Mouse (Mus musculus) testis, adult 2 months (tissue): ENCODE data around the gene Nos1ap. TPM values are rescaled to one million over a fixed set of nuclear protein-coding genes. Genes with fewer than 3 reads are reported as not detected.

Experiments
- H3K27ac ChIP-seq: fragments of 200-500 bp; 2 replicates; pipeline ENCODE4 v1.5.1; 2012; ENCODE audit warnings: low read depth, low read length; ENCODE audit not compliant: control insufficient read depth, insufficient read depth
- H3K27me3 ChIP-seq: fragments of 200-500 bp; 2 replicates; pipeline ENCODE4 v1.6.1; 2012; ENCODE audit warnings: mild to moderate bottlenecking, low read length, moderate library complexity; ENCODE audit not compliant: control insufficient read depth, insufficient read depth
- H3K36me3 ChIP-seq: fragments of 200-500 bp; 2 replicates; pipeline ENCODE4 v1.6.1; 2012; ENCODE audit warnings: mild to moderate bottlenecking, low read length; ENCODE audit not compliant: control insufficient read depth, insufficient read depth
- H3K4me1 ChIP-seq: fragments of 200-500 bp; 2 replicates; pipeline ENCODE4 v1.6.1; 2012; ENCODE audit warnings: low read length; ENCODE audit not compliant: control insufficient read depth, insufficient read depth
- H3K4me3 ChIP-seq: fragments of 200-500 bp; 2 replicates; pipeline ENCODE4 v1.5.1; 2012; ENCODE audit warnings: low read depth, mild to moderate bottlenecking, low read length, moderate library complexity, mixed read lengths; ENCODE audit not compliant: control insufficient read depth
- CTCF ChIP-seq: fragments of 200-500 bp; IDR thresholded peaks from 2 replicates; pipeline ENCODE4 v1.5.1; 2012; ENCODE audit warnings: low read depth, mild to moderate bottlenecking, inconsistent platforms, low read length, moderate library complexity; ENCODE audit not compliant: control insufficient read depth, insufficient read depth, insufficient replicate concordance
- POLR2A ChIP-seq: fragments of 200-500 bp; IDR thresholded peaks from 2 replicates; pipeline ENCODE4 v1.6.1; 2012; ENCODE audit warnings: low read depth, mild to moderate bottlenecking, inconsistent platforms, low read length, moderate library complexity; ENCODE audit not compliant: control insufficient read depth
- polyA plus RNA-seq: library from polyadenylated mRNA; depleted of rRNA; stranded (reverse); fragments of >200 nt; gene quantifications from 2 replicates; pipeline ENCODE4 v1.2.3, GENCODE M21; 2012

Nos1ap gene
- polyA plus RNA-seq, 1 experiment: 2.1 TPM

DNA sequence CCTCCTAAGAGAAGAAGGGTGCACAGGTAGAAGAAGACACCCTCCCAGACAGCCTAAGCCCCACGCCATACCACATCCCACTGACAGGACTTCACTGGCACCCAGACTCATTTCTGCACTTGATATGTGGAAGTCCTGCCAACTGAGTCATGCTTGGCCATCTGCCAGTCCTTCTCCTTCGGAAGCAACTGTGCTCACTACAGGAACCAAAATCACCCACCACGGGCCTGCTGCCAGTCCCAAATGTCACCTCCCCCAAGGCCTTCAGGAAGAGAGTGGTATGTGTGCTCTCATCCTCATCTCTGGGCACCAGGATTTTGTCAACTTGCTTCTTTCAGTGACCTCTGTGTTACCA is 34.7 kb downstream of the Nos1ap start:
- TF ChIP-seq CTCF: no peak
- TF ChIP-seq POLR2A: no peak
- Histone ChIP-seq H3K4me1 (no peaks in the 10 kb centered on the region), H3K4me3 (no peak overlapping the region), H3K36me3 (no peaks in the 10 kb centered on the region), H3K27ac (no peak overlapping the region), H3K27me3 (no peaks in the 10 kb centered on the region)

- Histone ChIP-seq H3K27ac (no peak overlapping the region), H3K4me3 (no peak overlapping the region), H3K27me3 (no peaks in the 10 kb centered on the region), H3K36me3 (no peaks in the 10 kb centered on the region), H3K4me1 (no peaks in the 10 kb centered on the region)
- no peak for TF ChIP-seq CTCF
- no peak for TF ChIP-seq POLR2A
Observed at GRCm38 (mm10) chr1:170554235-170554938, 35.3 kb downstream of the Nos1ap start.

DNA sequence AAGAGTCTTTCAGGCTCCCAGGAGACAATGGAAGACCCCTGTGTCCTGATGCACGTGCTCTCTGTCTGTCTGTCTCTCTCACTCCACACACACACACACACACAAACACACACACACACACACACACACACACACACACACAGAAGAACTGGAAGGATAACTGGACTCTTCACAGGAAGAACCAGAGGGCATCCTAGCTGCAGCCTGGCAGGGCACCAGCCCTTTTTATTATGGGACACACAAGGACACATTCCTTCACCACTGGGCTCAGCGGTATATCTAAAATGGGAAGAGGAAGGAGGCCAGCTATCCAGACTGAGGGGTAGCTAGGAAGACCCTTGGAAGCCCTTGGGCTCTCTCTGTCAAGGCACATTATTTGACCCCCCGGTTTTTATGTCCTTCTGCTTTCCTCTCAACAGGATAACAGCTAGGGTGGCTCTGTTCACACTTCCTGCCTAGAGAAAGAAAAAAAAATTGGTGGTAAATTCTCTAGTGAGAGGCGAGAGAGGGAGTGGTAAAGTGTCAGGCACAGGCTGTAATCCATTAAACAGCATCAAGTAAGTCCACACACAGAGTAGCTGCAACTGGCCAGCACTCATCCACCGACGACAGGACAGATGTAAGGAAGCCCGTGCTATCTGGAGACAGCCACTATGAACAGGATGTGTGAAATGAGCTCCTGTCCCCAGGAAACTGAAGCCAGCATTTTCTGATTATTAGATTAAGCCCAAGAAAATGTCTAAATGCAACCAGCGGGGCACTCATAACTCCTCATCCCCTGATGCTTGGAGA is 38.8 kb downstream of the Nos1ap start:
- no peak for TF ChIP-seq POLR2A
- no peak for TF ChIP-seq CTCF
- no peaks in the 10 kb centered on the region for H3K4me1 ChIP-seq
- no peak overlapping the region for H3K27ac ChIP-seq
- H3K4me3 ChIP-seq: no peak overlapping the region
- no peaks in the 10 kb centered on the region for H3K36me3 ChIP-seq
- H3K27me3 ChIP-seq: no peaks in the 10 kb centered on the region

GRCm38 (mm10) chr1:170549059-170549458 is 40.6 kb downstream of the Nos1ap start:
- Histone ChIP-seq H3K27ac (no peak overlapping the region), H3K4me1 (no peaks in the 10 kb centered on the region), H3K4me3 (no peak overlapping the region), H3K36me3 (no peaks in the 10 kb centered on the region), H3K27me3 (no peaks in the 10 kb centered on the region)
- TF ChIP-seq POLR2A: no peak
- no peak for TF ChIP-seq CTCF

- Histone ChIP-seq H3K4me3 (no peak overlapping the region), H3K27ac (no peak overlapping the region), H3K27me3 (no peaks in the 10 kb centered on the region), H3K4me1 (no peaks in the 10 kb centered on the region), H3K36me3 (no peaks in the 10 kb centered on the region)
- TF ChIP-seq POLR2A: no peak
- TF ChIP-seq CTCF: no peak
Observed at GRCm38 (mm10) chr1:170548192-170548795, 41.4 kb downstream of the Nos1ap start.

DNA sequence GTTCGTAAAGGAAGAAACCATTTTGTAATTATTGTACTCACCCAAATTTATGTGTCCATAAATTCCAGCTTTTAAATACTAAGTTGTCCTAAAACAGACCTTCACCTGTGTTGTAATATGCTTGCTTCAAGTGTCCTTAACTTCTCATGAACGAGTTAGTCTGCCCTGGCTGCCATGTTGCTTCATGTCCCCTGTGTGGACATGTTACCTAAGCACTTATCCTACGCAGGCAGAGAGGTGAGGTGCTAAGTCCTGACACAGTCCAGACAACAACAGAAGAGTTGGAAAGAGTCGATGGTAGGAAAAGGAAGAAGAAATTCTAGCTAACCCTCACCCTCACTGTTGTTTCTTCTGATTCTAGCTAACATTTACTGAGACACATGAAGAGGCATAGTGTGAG is 43.4 kb downstream of the Nos1ap start:
- Histone ChIP-seq H3K27me3 (no peaks in the 10 kb centered on the region), H3K4me3 (no peak overlapping the region), H3K4me1 (no peaks in the 10 kb centered on the region), H3K27ac (no peak overlapping the region), H3K36me3 (no peaks in the 10 kb centered on the region)
- no peak for TF ChIP-seq CTCF
- TF ChIP-seq POLR2A: no peak

GRCm38 (mm10) chr1:170545286-170545685 is 44.4 kb downstream of the Nos1ap start:
- no peak overlapping the region for H3K4me3 ChIP-seq
- H3K27ac ChIP-seq: no peak overlapping the region
- no peaks in the 10 kb centered on the region for H3K36me3 ChIP-seq
- H3K4me1 ChIP-seq: no peaks in the 10 kb centered on the region
- TF ChIP-seq POLR2A (no peak), CTCF (no peak)
- H3K27me3 ChIP-seq: no peaks in the 10 kb centered on the region
